Mouse (Mus musculus): Measurements from ENCODE around the gene Edaradd. TPM values are rescaled to one million over a fixed set of nuclear protein-coding genes. Genes with fewer than 3 reads are reported as not detected.

Edaradd gene
- not detected in 2 replicates for polyA plus RNA-seq (2012)

GRCm38 (mm10) chr13:12519955-12520584 lies at the start of gene Edaradd:
Gene Edaradd, minus strand, starts transcription at chr13:12520438.
- no peak for TF ChIP-seq GATA1 (IDR thresholded peaks at IDR 0.05; ENCODE audit: low read length)

DNA sequence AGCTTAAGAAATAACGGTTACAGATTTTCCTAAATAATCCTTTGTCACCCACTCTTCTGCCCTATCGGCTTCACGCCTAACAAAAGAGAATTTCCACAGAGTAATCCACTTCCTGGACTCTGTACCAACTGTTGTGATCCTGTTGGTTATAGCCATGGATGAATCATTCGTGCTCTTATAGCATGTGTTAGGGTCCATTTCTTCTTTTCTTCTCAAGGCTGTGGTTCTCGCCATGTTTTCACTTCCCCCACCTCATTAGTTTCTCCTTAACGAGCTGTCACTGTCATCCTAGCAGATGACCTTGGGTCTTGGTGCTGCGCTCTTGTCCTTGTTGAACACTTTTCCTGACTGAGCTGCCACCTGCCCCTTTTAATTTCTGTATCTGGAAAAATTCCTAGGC lies 49.5 kb upstream of the Edaradd start:
- TF ChIP-seq GATA1 (IDR thresholded peaks at IDR 0.05; ENCODE audit: low read length) = no peak

DNA sequence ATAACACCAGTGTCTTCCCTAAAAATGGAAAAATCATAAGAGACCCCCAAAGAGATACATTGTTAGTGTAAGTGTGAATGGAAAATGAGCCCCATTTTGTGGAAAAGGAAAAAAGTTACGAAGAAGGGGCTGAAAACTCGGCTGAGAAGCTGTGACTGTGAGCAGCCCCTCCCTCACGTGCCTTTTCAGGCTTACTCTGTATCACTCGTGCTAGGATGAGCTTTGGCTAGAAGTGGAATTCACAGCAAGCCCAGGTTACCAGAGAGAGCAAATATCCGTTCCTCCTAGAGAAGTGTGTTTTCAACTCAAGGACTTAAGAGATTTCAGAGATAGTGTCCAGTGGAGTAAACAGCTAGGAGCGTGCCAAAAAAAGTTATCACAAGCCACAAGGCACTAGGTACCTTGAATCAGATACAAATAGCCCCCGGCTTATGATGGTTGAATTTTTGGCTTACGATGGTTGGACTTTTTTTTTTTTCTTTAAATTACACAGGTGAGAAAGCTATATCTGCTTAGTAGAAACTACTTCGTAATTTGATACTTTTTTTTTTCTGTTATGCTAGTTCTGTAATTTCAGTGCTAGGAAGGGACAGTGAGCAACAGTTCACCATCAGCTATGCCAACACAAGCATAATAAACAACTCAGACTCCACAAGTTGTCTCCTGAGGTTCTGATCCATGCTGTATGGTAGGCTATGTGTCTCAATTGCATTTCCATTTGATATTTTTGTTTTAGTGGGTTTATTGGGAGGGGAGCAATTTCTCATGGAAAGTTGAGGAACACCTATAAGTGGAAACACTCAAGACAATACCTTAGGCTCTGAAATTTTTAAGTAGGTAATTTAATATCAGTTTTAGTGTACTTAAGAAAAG lies 48.6 kb upstream of the Edaradd start:
- TF ChIP-seq GATA1 (IDR thresholded peaks at IDR 0.05; ENCODE audit: low read length) = no peak

- TF ChIP-seq GATA1 (IDR thresholded peaks at IDR 0.05; ENCODE audit: low read length) = no peak
Measured at GRCm38 (mm10) chr13:12567936-12568335, 47.7 kb upstream of the Edaradd start.

GRCm38 (mm10) chr13:12565621-12566390 lies 45.6 kb upstream of the Edaradd start, which contains the start of gene Ero1lb:
Gene Ero1lb, plus strand, starts transcription at chr13:12565874.
- TF ChIP-seq GATA1 (IDR thresholded peaks at IDR 0.05; ENCODE audit: low read length) = no peak

DNA sequence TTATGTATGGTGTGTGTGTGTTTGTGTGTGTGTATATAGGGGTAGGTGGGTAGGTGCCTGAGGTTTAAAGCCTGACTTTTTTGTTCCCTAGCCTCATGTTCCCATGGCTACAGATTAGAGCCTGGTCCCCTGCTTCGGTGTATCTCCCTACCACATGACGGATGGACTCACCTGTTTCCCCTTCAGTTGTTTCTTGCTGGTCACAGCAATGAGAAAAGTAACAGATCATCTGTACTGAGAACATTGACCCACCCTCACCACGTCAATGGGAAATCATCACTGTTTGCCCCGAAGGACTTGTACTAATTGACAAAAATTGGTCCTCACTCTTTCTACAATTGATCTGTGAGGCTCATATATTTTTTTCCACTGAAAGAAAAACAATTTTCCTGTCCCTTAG lies 42.0 kb upstream of the Edaradd start:
- TF ChIP-seq GATA1 (IDR thresholded peaks at IDR 0.05; ENCODE audit: low read length) = no peak

- no peak for TF ChIP-seq GATA1 (IDR thresholded peaks at IDR 0.05; ENCODE audit: low read length)
Measured at GRCm38 (mm10) chr13:12561729-12562128, 41.5 kb upstream of the Edaradd start.

DNA sequence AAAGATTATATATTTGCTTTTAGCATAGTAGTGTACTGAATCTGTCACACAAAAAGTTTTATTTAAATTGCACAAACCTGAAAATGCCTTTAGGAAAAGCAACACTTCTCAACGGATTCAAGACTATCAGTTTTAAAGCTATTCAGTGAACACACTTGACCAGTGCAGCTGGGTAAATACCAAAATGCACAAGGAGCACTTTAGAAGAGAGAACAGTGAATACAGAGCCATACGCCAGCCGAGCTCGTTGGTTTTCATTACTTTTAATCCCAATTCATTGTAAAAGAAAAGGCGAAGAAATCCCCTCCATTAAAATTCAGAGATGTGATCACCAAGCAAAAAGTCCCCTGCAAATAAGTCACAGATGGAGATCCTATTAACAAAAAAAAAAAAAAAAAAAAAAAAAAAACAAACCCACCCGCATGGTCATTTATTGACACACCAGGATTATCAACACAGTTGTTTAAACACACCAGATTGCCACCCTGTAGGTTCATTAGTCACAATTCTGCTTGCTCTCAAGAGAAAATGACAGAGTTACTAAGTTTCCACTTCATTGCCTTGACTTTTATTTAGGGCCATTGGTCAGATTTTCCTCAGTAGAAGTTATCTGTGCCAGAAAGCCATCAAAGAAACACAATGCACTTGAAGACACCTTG lies 39.4 kb upstream of the Edaradd start:
- no peak for TF ChIP-seq GATA1 (IDR thresholded peaks at IDR 0.05; ENCODE audit: low read length)

DNA sequence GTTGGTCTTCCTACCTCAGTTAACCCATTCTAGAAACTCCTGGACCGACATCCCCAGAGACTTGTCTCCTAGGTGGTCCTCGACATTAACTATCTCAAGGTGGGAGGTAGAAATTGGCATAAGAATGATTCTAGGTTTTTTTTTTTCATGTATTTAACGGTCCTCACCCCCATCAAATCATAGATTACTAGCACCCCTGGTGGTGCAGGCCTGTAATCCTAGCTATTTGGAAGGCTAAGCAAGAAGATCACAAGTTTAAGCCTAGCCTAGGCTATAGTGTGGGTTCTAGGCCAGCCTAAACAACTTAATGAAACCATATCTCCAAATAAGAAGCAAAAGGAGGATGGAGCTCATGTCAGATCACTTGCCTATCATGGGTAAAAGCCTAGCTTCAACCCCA lies 38.8 kb upstream of the Edaradd start:
- no peak for TF ChIP-seq GATA1 (IDR thresholded peaks at IDR 0.05; ENCODE audit: low read length)

DNA sequence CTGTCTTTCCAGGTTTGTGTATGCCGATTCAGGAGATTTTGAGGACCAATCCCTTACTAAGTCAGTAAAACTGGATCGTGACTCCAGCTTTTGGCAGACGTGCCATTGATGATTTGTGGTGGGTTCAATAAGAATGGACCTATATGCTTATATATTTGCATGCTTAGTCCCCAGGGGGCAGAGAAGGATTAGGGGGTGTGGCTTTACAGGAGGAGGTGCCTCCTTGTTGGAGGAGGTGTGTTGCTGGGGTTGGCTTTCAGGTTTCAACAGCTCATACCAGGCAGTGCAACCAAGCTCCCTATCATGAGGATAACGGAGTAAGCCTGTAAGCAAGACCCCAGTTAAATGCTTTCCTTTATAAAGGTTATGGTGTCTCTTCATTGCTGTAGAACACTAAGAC lies 34.0 kb upstream of the Edaradd start:
- no peak for TF ChIP-seq GATA1 (IDR thresholded peaks at IDR 0.05; ENCODE audit: low read length)

- TF ChIP-seq GATA1 (IDR thresholded peaks at IDR 0.05; ENCODE audit: low read length) = no peak
Measured at GRCm38 (mm10) chr13:12543880-12544568, 23.8 kb upstream of the Edaradd start.

DNA sequence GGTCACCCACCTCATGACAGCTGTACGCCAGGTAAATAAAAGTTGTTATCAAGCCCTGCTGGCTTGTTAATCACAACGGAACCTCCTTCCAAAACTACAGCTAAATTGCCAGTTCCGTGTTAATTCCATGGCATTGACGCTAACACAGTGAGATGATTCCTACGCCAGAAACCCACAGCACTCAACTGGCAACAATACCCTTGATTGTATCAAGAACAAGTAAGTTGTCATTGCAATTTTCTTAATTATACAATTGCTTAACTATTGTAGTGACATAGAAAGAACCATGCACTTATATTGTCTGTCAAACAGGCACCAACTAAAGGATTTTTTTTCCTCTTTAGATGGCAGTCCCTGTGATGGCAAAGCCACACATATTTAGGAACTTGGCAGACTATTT lies 23.0 kb upstream of the Edaradd start:
- no peak for TF ChIP-seq GATA1 (IDR thresholded peaks at IDR 0.05; ENCODE audit: low read length)

DNA sequence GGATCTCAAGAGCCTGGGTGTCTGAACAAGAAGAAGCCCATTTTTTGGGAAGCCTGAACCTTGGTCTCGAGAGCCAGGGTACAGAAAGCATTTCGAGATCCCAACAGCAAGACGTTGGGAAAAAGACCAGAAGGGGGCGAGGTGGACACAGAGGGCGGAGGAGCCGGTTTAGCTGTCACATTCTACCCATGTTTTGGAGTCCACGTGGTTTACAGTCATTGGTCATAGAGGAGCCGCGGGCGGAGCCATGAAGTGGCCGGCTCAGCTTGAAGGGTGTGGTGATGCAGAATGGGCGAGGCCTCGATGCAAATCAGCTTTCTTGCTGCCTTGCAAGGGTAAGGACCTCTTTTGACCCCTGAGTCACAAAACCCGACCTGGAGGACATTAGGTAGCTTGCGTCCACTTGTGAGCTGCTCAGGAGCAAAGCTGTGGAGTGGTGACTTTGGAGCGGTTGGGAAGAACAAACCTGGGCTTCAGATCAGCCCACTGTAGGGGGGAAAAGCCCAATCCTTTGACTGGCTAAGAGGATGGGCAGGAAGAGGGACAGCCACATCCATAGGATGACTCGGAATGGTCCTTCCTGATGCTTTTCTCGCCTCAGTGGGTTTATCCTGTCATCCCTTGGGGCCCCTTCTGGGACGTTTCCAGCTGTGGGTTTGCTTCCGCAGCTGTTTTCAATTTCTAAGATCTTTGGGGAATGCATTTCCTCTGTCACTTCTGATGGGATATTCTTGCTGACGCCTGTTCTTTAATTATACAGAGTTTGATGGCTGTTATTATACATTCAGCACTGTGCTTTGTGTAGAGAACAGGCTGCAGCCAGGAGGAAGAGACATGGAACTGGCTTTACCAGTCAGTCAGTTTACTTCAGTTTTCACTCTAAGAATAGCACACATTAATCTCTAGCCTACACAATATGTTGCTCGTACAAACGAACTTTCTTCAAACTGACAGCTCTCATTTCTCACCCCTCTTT lies 22.1 kb upstream of the Edaradd start:
- TF ChIP-seq GATA1 (IDR thresholded peaks at IDR 0.05; ENCODE audit: low read length) = no peak

- no peak for TF ChIP-seq GATA1 (IDR thresholded peaks at IDR 0.05; ENCODE audit: low read length)
Measured at GRCm38 (mm10) chr13:12540119-12540518, 19.9 kb upstream of the Edaradd start.
